Mouse (Mus musculus) bone marrow macrophage, adult 2 months (primary cell): ENCODE results near the gene Tmem156.

Source experiments
- CTCF ChIP-seq: IDR thresholded peaks from 2 replicates; pipeline ENCODE4 v1.5.1; 2012; ENCODE audit warnings: low read depth, mild to moderate bottlenecking, low read length, moderate library complexity
- POLR2A ChIP-seq: IDR thresholded peaks from 2 replicates; pipeline ENCODE4 v1.6.1; 2012; ENCODE audit warnings: mild to moderate bottlenecking, low read depth, low read length, borderline replicate concordance

- TF ChIP-seq POLR2A (no peak), CTCF (no peak)
Measured at GRCm38 (mm10) chr5:65079881-65080280, 12.1 kb downstream of the Tmem156 start.
